Mouse (Mus musculus) layer of hippocampus, postnatal 14 days (tissue): ENCODE measurements around the gene Cyct. TPM values are rescaled to one million over a fixed set of nuclear protein-coding genes. Genes with fewer than 3 reads are reported as not detected.

Source experiments
- DNase-seq, 2 experiments: peaks; one replicate each; pipeline ENCODE4 v3.0.0; 2021 to 2022; ENCODE audit warnings: low spot score in 2 of 2, mixed read lengths in 1 of 2
- microRNA-seq, 2 experiments: library from miRNA; unstranded; fragments of <30 nt; microRNA quantifications; one replicate each; pipeline ENCODE4 v1.2.0; 2021
- total RNA-seq, 2 experiments: library from RNA; stranded (reverse); gene quantifications; 2 replicates each; pipeline ENCODE4 v1.2.3; 2021

Cyct gene
- total RNA-seq, 2 experiments from 2014 or later = not detected

DNA sequence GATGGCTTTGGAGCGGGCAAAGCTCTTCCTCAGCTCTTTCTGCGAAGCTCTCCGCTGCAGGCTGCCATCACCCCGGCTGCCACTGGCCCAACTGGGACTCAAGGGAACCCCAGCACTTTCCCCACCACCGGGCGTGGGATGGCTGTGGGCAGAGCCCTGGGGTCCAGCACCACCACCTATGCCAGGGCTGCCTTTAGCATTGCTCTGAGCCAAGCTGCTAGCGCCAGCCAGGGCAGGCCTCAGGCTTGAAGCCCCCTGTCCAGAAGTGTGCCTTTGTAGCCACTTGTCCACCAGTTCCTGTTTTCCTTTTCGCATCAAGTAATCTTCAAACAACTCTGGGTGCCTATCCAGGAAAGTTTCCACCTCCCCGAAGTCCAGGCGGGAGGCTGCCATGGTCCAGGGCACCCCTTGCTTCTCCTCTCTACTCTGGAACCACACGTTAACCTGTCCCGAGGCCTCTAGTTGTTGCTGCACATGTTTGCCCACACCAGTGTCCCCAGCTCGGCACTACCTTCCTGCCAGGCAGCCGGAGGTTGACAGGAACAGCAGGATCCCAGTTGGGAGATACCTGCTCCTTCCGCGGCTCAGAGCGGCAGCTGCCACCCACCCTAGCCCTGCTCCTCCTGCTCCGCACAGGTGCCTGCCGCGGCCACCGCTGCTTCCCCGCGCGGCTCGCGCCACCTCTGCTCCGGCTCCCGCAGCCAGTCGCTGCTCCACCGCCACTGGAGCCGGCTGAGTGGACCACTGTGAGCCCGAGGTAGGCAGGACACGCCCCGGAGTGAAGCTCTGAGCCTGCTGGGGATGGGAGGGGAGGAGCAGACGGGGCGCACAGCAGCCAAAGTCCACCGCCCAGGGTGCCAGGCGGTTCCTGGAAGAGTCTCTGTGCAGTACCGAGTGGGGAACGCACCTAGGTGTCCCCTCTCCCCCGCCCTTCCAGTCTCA, 21.8 kb downstream of the Cyct start, which contains the start of gene Pde11a:
TSS of gene Pde11a (minus strand) at position 560 of the 942 bp plus-strand sequence.
- no peak for DNase-seq

DNA sequence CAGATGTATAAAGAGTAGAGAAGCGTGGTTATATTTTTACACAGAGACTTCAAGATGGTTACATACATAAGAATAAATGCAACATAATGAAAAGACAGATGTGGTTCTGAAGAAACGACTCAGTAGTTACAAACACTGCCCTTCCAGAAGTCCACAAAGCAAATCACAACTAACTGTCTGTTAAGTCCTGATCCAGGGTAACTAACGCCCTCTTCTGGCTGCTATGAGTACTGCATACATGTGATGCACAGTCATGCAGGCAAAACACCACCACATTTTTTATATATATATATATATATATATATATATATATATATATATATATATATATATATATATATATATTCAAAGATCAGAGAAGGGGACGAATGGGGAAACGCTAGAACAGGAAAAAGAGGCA, 25.7 kb downstream of the Cyct start:
- DNase-seq = peak in 1 of 2 experiments; percentile 12

DNA sequence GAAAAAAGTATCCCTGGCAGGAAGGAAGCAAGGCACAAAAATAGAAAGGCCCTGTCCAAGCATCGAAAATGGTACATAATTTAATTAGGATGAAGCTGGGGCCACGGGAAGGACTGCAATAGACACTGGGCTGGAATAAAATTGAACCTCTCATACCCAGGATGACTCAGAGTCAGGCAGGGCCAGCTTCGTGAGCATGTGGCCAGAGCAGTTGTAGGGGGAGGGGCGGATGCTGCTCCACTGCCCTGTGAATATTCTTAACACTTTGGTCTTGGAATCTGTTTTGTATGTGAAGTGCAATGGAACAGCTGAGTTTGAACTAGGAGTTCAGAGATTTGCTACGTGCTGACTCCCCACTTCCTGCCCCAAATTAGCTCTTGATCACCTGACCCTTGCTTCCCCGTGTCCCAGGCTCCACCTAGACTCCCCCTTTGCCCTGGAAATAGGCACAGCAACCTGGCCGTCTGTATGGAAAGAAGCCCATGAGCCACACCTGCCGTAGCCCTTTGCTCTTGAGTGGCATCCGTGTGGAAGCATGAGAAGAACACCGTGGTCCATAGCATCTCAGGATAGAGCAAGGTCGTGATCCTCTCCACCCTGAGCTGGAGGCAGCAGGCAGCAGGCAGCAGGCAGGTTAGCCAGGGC, 28.0 kb downstream of the Cyct start:
- no peak for DNase-seq

DNA sequence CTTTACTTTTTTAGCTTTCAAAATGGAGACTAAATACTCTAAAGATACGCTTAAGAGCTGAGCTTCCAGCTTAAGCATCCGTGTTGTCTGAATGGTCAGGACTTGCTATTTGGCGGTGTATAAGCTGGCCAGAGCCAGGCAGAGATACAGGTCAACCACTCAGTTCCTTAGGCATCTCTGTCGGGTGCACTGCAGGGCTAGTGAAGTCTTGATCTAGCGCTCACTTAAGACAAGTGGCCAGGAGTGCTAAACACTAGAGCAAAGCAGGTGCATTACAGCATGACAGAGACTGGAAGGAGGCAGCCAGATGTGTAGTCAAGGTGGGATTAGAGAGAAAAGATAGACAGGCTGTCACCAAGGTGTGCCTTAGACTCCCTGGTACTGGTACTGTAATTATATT, 30.2 kb downstream of the Cyct start:
- no peak for DNase-seq

DNA sequence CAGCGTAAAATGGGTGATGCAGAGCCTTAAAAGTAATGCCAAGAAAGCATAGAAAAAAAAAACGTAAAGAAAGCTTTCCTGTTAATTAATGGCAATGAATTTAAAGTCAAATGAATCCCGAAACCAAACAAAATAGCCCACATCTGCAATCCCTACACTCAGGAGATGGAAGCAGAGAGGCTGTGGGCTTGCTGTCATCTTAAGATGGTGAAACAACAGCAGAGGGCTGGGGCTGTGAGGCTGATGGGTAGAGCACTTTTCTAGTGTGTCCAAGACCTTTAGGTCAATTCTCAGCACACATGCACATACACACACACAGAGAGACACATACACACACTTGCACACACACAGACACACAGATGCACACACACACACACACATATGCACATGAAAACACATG, 34.1 kb downstream of the Cyct start:
- no peak for DNase-seq

DNA sequence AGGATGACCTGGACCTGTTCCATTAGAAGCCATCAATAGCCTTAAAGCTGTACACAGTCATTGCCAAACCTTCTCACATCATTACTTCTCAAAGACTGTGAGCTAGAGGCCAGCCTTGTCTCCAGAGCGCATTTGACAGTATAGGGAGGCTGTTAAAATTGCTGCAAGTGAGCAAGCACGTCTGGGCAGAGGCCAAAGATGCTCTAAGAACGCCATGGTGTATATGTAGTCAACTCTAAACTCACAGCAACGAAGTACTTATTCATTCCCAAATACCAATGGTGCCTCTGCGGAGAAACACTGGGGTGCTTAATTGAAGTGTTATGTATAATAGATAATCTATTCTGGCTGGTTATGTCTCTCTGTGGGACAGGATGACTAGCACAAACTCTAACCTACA, 35.8 kb downstream of the Cyct start:
- DNase-seq = no peak

DNA sequence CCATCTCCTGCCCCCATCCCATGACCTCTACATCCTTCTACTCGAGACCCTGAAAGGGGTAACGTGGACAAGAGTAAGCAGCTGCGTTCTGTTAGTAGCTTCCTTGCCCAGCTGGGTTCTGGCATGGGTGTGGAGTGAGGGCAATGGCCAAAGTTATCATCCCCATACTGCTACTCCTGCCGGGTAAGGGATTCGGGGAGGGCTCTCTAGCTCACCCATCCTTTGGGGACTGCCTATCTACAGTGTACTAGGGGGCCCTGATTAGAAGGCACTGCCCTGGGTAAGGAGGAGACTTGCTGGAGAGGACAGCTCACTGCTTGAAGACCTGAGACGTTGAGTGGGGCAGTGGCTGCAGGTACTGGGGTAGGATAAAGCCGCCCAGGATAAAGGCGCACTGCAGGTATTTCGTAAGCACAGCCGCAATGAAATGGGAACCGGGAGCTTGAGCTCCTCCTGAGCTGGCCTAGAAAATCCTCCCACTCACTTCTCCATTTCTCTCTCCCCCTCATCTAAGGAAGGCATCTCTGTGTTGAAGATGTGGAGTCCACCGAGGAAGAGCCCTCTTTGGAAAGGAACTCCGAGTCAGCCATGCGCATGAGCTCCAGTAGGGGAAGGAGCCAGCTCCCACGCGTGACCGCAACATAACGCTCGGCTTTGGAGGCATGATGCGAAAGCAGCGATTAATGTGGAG, 36.9 kb downstream of the Cyct start:
- no peak for DNase-seq

DNA sequence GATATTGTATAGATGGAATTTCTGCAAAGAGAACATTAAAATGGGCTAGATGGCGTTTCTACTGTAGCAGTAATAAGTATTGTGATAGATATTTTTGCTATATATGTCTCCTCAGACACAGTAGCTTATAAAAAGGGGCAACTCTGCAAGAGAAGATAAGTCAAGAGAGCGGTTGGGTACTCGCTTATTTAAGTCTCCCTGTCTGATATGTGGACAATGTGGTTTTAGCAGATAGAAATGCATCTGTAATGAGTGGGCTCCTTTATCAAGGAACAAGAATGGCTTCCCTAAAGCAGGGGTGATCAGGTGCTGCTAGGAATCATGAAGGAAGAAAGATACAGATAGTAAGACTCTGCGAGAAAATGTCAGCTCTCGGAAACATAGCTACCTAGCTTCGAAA, 39.9 kb downstream of the Cyct start:
- no peak for DNase-seq

DNA sequence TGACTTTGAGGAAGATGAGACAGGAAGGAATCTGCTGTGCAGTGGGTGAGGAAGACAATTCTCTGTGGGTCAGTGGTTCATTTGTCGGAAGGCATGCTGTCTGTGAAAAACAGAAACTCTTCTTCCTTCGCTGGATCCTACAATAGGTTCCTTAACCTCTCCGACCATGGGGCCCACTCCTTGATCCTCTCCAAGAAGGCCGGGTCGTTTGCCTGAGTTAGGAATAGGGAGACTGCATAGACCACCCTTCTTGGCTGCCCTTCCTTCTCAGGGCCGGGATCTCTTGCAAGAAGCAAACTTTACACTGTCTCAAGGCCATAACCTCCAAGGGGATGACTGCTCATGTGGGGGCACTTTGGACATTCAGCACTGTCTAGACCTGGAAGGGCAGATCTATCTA, 41.0 kb downstream of the Cyct start:
- DNase-seq = no peak

Small RNA genes lying within 50 kb of the gene (microRNA-seq; reads per million reads assigned to microRNA genes)
- gene Gm44337 = 0 reads per million in 2 experiments

Other genes with a start within 250 kb of the Cyct start
- gene Pde11a, start 21.7 kb downstream of the Cyct start, total RNA-seq = 1 to 10 TPM; 8.0 to 8.5 TPM
- gene Rbm45, start 9.5 kb upstream of the Cyct start, total RNA-seq = 10 to 100 TPM; 37.7 to 40.8 TPM
- 10 to 100 TPM; 55.2 to 63.5 TPM for gene Osbpl6, start 46.1 kb upstream of the Cyct start, total RNA-seq